Mouse (Mus musculus) testis, postnatal 10 days (tissue): ENCODE measurements around the gene Foxm1.

Source experiments
- DNase-seq: peaks from one replicate; pipeline ENCODE4 v3.0.0; 2021; ENCODE audit warnings: low spot score

The Foxm1 gene

DNA sequence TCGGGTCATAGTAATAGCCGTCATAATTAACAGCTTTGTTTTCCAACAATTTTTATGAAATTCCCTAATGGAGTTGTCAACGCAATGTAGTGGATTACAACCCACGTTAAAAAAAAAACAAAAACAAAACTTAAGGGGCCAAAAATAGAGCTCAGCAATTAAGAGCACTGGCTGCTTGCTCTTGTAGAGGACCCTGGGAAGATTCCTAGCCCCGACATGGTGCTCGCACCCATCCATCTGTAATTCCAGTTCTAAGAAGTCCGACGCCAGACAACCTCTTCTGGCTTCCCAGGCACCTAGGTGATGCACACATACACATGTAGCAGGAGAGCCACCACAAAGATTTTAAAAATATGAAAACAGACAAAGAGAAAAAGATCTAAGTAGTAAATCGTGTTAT, 62.3 kb downstream of the Foxm1 start:
- DNase-seq, result no peak
